Mouse (Mus musculus) megakaryocyte-erythroid progenitor cell, adult 5-6 weeks (primary cell): Measurements from ENCODE around the gene Eif2ak4. TPM values are rescaled to one million over a fixed set of nuclear protein-coding genes. Genes with fewer than 3 reads are reported as not detected.

Source experiments
- total RNA-seq, 2 experiments: library from RNA; stranded (forward) in 1 of 2; stranded (reverse) in 1 of 2; fragments of 200-1000, 215-1000 nt in 1 of 2; fragments of >200 nt in 1 of 2; fragmentation: Nextera tagmentation in 1 of 2; gene quantifications; 2 replicates each; pipeline ENCODE4 v1.2.3; 2014 to 2017

Eif2ak4 gene
- total RNA-seq, 2 experiments from 2014 or later = 17.9 to 18.1 TPM

Other genes starting within 250 kb of the Eif2ak4 start
- gene Fsip1, start 131.7 kb upstream of the Eif2ak4 start, total RNA-seq (2014; fragmentation: Nextera tagmentation) = 0.76 TPM in 1 of 2 replicates, not detected in the other
- not detected in 2 replicates for gene Fsip1, start 131.7 kb upstream of the Eif2ak4 start, total RNA-seq (2017)
- not detected in 2 replicates for gene Gpr176, start 15.2 kb upstream of the Eif2ak4 start, total RNA-seq (2014; fragmentation: Nextera tagmentation)
- gene Gpr176, start 15.2 kb upstream of the Eif2ak4 start, total RNA-seq (2017) = not detected in 2 replicates
- 137 and 155 TPM in 2 replicates for gene Srp14, start 91.1 kb downstream of the Eif2ak4 start, total RNA-seq (2014; fragmentation: Nextera tagmentation)
- gene Srp14, start 91.1 kb downstream of the Eif2ak4 start, total RNA-seq (2017) = 129 and 225 TPM in 2 replicates
- gene Bmf, start 161.1 kb downstream of the Eif2ak4 start, total RNA-seq (2014; fragmentation: Nextera tagmentation) = 1.2 TPM in 1 of 2 replicates, not detected in the other
- 1.3 and 2.1 TPM in 2 replicates for gene Bmf, start 161.1 kb downstream of the Eif2ak4 start, total RNA-seq (2017)
- gene Bub1b, start 209.6 kb downstream of the Eif2ak4 start, total RNA-seq (2014; fragmentation: Nextera tagmentation) = 51.3 and 64.1 TPM in 2 replicates
- gene Bub1b, start 209.6 kb downstream of the Eif2ak4 start, total RNA-seq (2017) = 89.9 and 103 TPM in 2 replicates